Mouse (Mus musculus) neural tube, embryonic 15.5 days (tissue): ENCODE results near the gene Dusp6. TPM values are rescaled to one million over a fixed set of nuclear protein-coding genes. Genes with fewer than 3 reads are reported as not detected.

Experiments
- ATAC-seq: fragments of 200-750 bp; cut with Nextera tagmentation; 2 replicates; pipeline ENCODE4 v1.8.0; 2017; ENCODE audit warnings: mild to moderate bottlenecking, moderate TSS enrichment, moderate library complexity; ENCODE audit not compliant: low FRiP score
- H3K27ac ChIP-seq: fragments of 300-500 bp; sonication (generic); replicated peaks from 2 replicates; pipeline ENCODE4 v1.5.1; 2015; ENCODE audit warnings: mild to moderate bottlenecking, inconsistent platforms
- H3K27me3 ChIP-seq: fragments of 300-500 bp; sonication (generic); replicated peaks from 2 replicates; pipeline ENCODE4 v1.6.1; 2015; ENCODE audit warnings: inconsistent platforms
- H3K36me3 ChIP-seq: fragments of 300-500 bp; sonication (generic); 2 replicates; pipeline ENCODE4 v1.6.1; 2015; ENCODE audit warnings: inconsistent platforms
- H3K4me1 ChIP-seq: fragments of 300-500 bp; sonication (generic); 2 replicates; pipeline ENCODE4 v1.6.1; 2015; ENCODE audit warnings: inconsistent platforms
- H3K4me2 ChIP-seq: fragments of 300-500 bp; sonication (generic); 2 replicates; pipeline ENCODE4 v1.6.1; 2015; ENCODE audit warnings: inconsistent platforms, mild to moderate bottlenecking, moderate library complexity
- H3K4me3 ChIP-seq: fragments of 300-500 bp; sonication (generic); replicated peaks from 2 replicates; pipeline ENCODE4 v1.5.1; 2015; ENCODE audit warnings: mild to moderate bottlenecking, inconsistent platforms
- H3K9ac ChIP-seq: fragments of 300-500 bp; sonication (generic); replicated peaks from 2 replicates; pipeline ENCODE4 v1.6.1; 2015; ENCODE audit warnings: mild to moderate bottlenecking, inconsistent platforms
- H3K9me3 ChIP-seq: fragments of 300-500 bp; sonication (generic); replicated peaks from 2 replicates; pipeline ENCODE4 v1.6.1; 2016; ENCODE audit warnings: inconsistent platforms
- WGBS: fragments of 180-500 bp; shearing (Covaris S2); methylation state at CpG from one replicate; pipeline ENCODE4 v1.1.7; 2015; ENCODE audit warnings: mixed read lengths; 5-methylcytosine and 5-hydroxymethylcytosine counted together
- polyA plus RNA-seq: library from polyadenylated mRNA; unstranded; fragments of >200 nt; fragmentation: Nextera tagmentation; extraction: Ambion mirVana; gene quantifications from 2 replicates; pipeline ENCODE4 v1.2.1, GENCODE M21; 2015

The Dusp6 gene
- polyA plus RNA-seq, 1 experiment from 2014 or later: 28.2 TPM

GRCm38 (mm10) chr10:99284918-99285317 is 21.9 kb downstream of the Dusp6 start:
- no peak overlapping the region for H3K27ac ChIP-seq
- no peaks in the 10 kb centered on the region for H3K9me3 ChIP-seq
- no peak for ATAC-seq
- WGBS: 85% methylated on average over 9 of the region's 9 CpGs
- H3K4me2 ChIP-seq: no peak overlapping the region
- H3K4me3 ChIP-seq: no peak overlapping the region
- H3K27me3 ChIP-seq: 0 out of 2 replicates have a peak, but pooled peaks cover 2% of the 10 kb centered on the region
- H3K36me3 ChIP-seq: no peaks in the 10 kb centered on the region
- peaks cover 6% of the 10 kb centered on the region for H3K4me1 ChIP-seq
- H3K9ac ChIP-seq: no peak overlapping the region

GRCm38 (mm10) chr10:99285759-99286158 is 22.7 kb downstream of the Dusp6 start:
- Histone ChIP-seq H3K9me3 (no peaks in the 10 kb centered on the region), H3K36me3 (no peaks in the 10 kb centered on the region), H3K9ac (no peak overlapping the region), H3K4me2 (no peak overlapping the region), H3K27ac (no peak overlapping the region), H3K27me3 (0 out of 2 replicates have a peak, but pooled peaks cover 2% of the 10 kb centered on the region), H3K4me3 (no peak overlapping the region), H3K4me1 (peaks cover 6% of the 10 kb centered on the region)
- 19% methylated on average over 8 of the region's 8 CpGs for WGBS
- no peak for ATAC-seq

- H3K4me2 ChIP-seq: no peak overlapping the region
- H3K4me1 ChIP-seq: peaks cover 6% of the 10 kb centered on the region
- no peak overlapping the region for H3K4me3 ChIP-seq
- H3K27me3 ChIP-seq: 0 out of 2 replicates have a peak, but pooled peaks cover 2% of the 10 kb centered on the region
- H3K9me3 ChIP-seq: no peaks in the 10 kb centered on the region
- H3K36me3 ChIP-seq: no peaks in the 10 kb centered on the region
- no peak overlapping the region for H3K9ac ChIP-seq
- no peak for ATAC-seq
- no peak overlapping the region for H3K27ac ChIP-seq
- 71% methylated on average over 7 of the region's 7 CpGs for WGBS
These were observed 23.2 kb downstream of the Dusp6 start for GRCm38 (mm10) chr10:99286213-99286612.

- no peak overlapping the region for H3K27ac ChIP-seq
- WGBS: 5% methylated on average over 17 of the region's 17 CpGs
- no peaks in the 10 kb centered on the region for H3K36me3 ChIP-seq
- H3K4me2 ChIP-seq: peak overlapping the region; percentile 41
- ATAC-seq: no peak
- H3K9me3 ChIP-seq: no peaks in the 10 kb centered on the region
- H3K27me3 ChIP-seq: 0 out of 2 replicates have a peak, but pooled peaks cover 2% of the 10 kb centered on the region
- H3K9ac ChIP-seq: no peak overlapping the region
- peaks cover 6% of the 10 kb centered on the region for H3K4me1 ChIP-seq
- no peak overlapping the region for H3K4me3 ChIP-seq
These were observed 23.8 kb downstream of the Dusp6 start for GRCm38 (mm10) chr10:99286787-99287186.

- Histone ChIP-seq H3K4me3 (no peak overlapping the region), H3K9ac (no peak overlapping the region)
- WGBS: 42% methylated on average over 6 of the region's 6 CpGs
These were observed 24.2 kb downstream of the Dusp6 start for GRCm38 (mm10) chr10:99287206-99287605.

GRCm38 (mm10) chr10:99289176-99289575 is 26.1 kb downstream of the Dusp6 start:
- H3K27me3 ChIP-seq: 0 out of 2 replicates have a peak, but pooled peaks cover 2% of the 10 kb centered on the region
- no peaks in the 10 kb centered on the region for H3K36me3 ChIP-seq
- no peak overlapping the region for H3K4me2 ChIP-seq
- no peak overlapping the region for H3K4me3 ChIP-seq
- no peak overlapping the region for H3K27ac ChIP-seq
- peaks cover 6% of the 10 kb centered on the region for H3K4me1 ChIP-seq
- H3K9ac ChIP-seq: no peak overlapping the region
- 91% methylated on average over 5 of the region's 5 CpGs for WGBS
- H3K9me3 ChIP-seq: no peaks in the 10 kb centered on the region
- no peak for ATAC-seq

More at GRCm38 (mm10) chr10:99287206-99287605, 24.2 kb downstream of the Dusp6 start:
- H3K9me3 ChIP-seq: no peaks in the 10 kb centered on the region
- H3K36me3 ChIP-seq: no peaks in the 10 kb centered on the region
- H3K27ac ChIP-seq: no peak overlapping the region
- ATAC-seq: no peak
- H3K4me1 ChIP-seq: peaks cover 6% of the 10 kb centered on the region
- peak overlapping the region; percentile 41 for H3K4me2 ChIP-seq
- H3K27me3 ChIP-seq: 0 out of 2 replicates have a peak, but pooled peaks cover 2% of the 10 kb centered on the region

GRCm38 (mm10) chr10:99293111-99293640 is 30.1 kb downstream of the Dusp6 start:
- Histone ChIP-seq H3K27me3 (no peaks in the 10 kb centered on the region), H3K27ac (no peak overlapping the region), H3K4me1 (no peaks in the 10 kb centered on the region), H3K4me3 (no peak overlapping the region), H3K36me3 (no peaks in the 10 kb centered on the region), H3K9ac (no peak overlapping the region), H3K4me2 (no peak overlapping the region), H3K9me3 (no peaks in the 10 kb centered on the region)
- 88% methylated on average over 3 of the region's 3 CpGs for WGBS
- ATAC-seq: no peak

- WGBS: 78% methylated on average over 3 of the region's 3 CpGs
- Histone ChIP-seq H3K4me3 (no peak overlapping the region), H3K4me2 (no peak overlapping the region), H3K9ac (no peak overlapping the region), H3K9me3 (no peaks in the 10 kb centered on the region), H3K27ac (no peak overlapping the region), H3K27me3 (no peaks in the 10 kb centered on the region), H3K4me1 (peaks cover 13% of the 10 kb centered on the region), H3K36me3 (no peaks in the 10 kb centered on the region)
- ATAC-seq: no peak
These were observed 34.7 kb downstream of the Dusp6 start for GRCm38 (mm10) chr10:99297721-99298120.

- Histone ChIP-seq H3K4me2 (peak overlapping the region; percentile 25; the same call in 1 of the 2 replicates), H3K4me3 (no peak overlapping the region), H3K4me1 (peaks cover 13% of the 10 kb centered on the region), H3K9me3 (no peaks in the 10 kb centered on the region), H3K27ac (no peak overlapping the region), H3K27me3 (no peaks in the 10 kb centered on the region), H3K9ac (no peak overlapping the region; the same call in 1 of the 2 replicates), H3K36me3 (no peaks in the 10 kb centered on the region)
- WGBS: 22% methylated on average over 18 of the region's 18 CpGs
- ATAC-seq: peak; percentile 24; the same call in 1 of the 2 replicates
These were observed 35.6 kb downstream of the Dusp6 start for GRCm38 (mm10) chr10:99298328-99299295.

GRCm38 (mm10) chr10:99299303-99299702 is 36.3 kb downstream of the Dusp6 start:
- Histone ChIP-seq H3K36me3 (no peaks in the 10 kb centered on the region), H3K27me3 (no peaks in the 10 kb centered on the region), H3K9ac (no peak overlapping the region; the same call in 1 of the 2 replicates), H3K4me2 (peak overlapping the region; percentile 25; the same call in 1 of the 2 replicates), H3K4me1 (peaks cover 13% of the 10 kb centered on the region), H3K9me3 (no peaks in the 10 kb centered on the region), H3K27ac (no peak overlapping the region), H3K4me3 (no peak overlapping the region)
- 17% methylated on average over 9 of the region's 9 CpGs for WGBS
- ATAC-seq: no peak

GRCm38 (mm10) chr10:99302051-99302450 is 39.0 kb downstream of the Dusp6 start:
- Histone ChIP-seq H3K4me2 (no peak overlapping the region), H3K36me3 (no peaks in the 10 kb centered on the region), H3K9me3 (no peaks in the 10 kb centered on the region), H3K27ac (no peak overlapping the region), H3K27me3 (no peaks in the 10 kb centered on the region), H3K9ac (no peak overlapping the region), H3K4me1 (peaks cover 13% of the 10 kb centered on the region), H3K4me3 (no peak overlapping the region)
- ATAC-seq: no peak
- 78% methylated on average over 4 of the region's 4 CpGs for WGBS
